Mouse (Mus musculus): ENCODE data around the gene Rab37.
A peak's percentile ranks its signal among the peaks of the same experiment; 100 is the strongest.

Rab37 gene

GRCm38 (mm10) chr11:115131768-115132381 is 40.6 kb downstream of the Rab37 start:
- no peak for DNase-seq (ENCODE audit: extremely low read depth, low read depth, low spot score)

GRCm38 (mm10) chr11:115133800-115134199 is 42.6 kb downstream of the Rab37 start, which contains the start of gene Cd300lf:
Cd300lf (minus strand) TSS chr11:115133992.
- no peak for DNase-seq (ENCODE audit: extremely low read depth, low read depth, low spot score)

GRCm38 (mm10) chr11:115138597-115139262 is 47.5 kb downstream of the Rab37 start:
- no peak for DNase-seq (ENCODE audit: extremely low read depth, low read depth, low spot score)

- no peak for DNase-seq (ENCODE audit: extremely low read depth, low read depth, low spot score)
These were observed 50.7 kb downstream of the Rab37 start for GRCm38 (mm10) chr11:115141970-115142369.

- no peak for DNase-seq (ENCODE audit: extremely low read depth, low read depth, low spot score)
These were observed 56.6 kb downstream of the Rab37 start for GRCm38 (mm10) chr11:115147813-115148212.

- no peak for DNase-seq (ENCODE audit: extremely low read depth, low read depth, low spot score)
These were observed 59.6 kb downstream of the Rab37 start for GRCm38 (mm10) chr11:115150741-115151254.

GRCm38 (mm10) chr11:115151755-115152429 is 60.7 kb downstream of the Rab37 start:
- DNase-seq (ENCODE audit: extremely low read depth, low read depth, low spot score), result no peak

- no peak for DNase-seq (ENCODE audit: extremely low read depth, low read depth, low spot score)
These were observed 61.9 kb downstream of the Rab37 start for GRCm38 (mm10) chr11:115153088-115153487.

- no peak for DNase-seq (ENCODE audit: extremely low read depth, low read depth, low spot score)
These were observed 62.6 kb downstream of the Rab37 start for GRCm38 (mm10) chr11:115153699-115154292.

GRCm38 (mm10) chr11:115155053-115155634 is 63.9 kb downstream of the Rab37 start:
- no peak for DNase-seq (ENCODE audit: extremely low read depth, low read depth, low spot score)

GRCm38 (mm10) chr11:115157933-115158719 is 66.9 kb downstream of the Rab37 start:
- DNase-seq (ENCODE audit: extremely low read depth, low read depth, low spot score), result no peak

- no peak for DNase-seq (ENCODE audit: extremely low read depth, low read depth, low spot score)
These were observed 69.0 kb downstream of the Rab37 start for GRCm38 (mm10) chr11:115160016-115160797.

- no peak for DNase-seq (ENCODE audit: extremely low read depth, low read depth, low spot score)
These were observed 69.8 kb downstream of the Rab37 start for GRCm38 (mm10) chr11:115160883-115161577.

- no peak for DNase-seq (ENCODE audit: extremely low read depth, low read depth, low spot score)
These were observed 70.5 kb downstream of the Rab37 start for GRCm38 (mm10) chr11:115161578-115162204.

GRCm38 (mm10) chr11:115162205-115162601 is 71.0 kb downstream of the Rab37 start:
- no peak for DNase-seq (ENCODE audit: extremely low read depth, low read depth, low spot score)

GRCm38 (mm10) chr11:115162832-115163480 is 71.7 kb downstream of the Rab37 start, which contains the start of gene Slc9a3r1:
Slc9a3r1 (plus strand) TSS chr11:115163341.
- peak; percentile 80 for DNase-seq (ENCODE audit: extremely low read depth, low read depth, low spot score)

- no peak for DNase-seq (ENCODE audit: extremely low read depth, low read depth, low spot score)
These were observed 72.4 kb downstream of the Rab37 start for GRCm38 (mm10) chr11:115163568-115164150.

Measured in fat pad, adult 2 months (tissue).